Mouse (Mus musculus) cortical plate, adult 2 months (tissue): Measurements from ENCODE around the gene Nlgn2.
A peak's percentile ranks its signal among the peaks of the same experiment; 100 is the strongest.

Experiments used
- CTCF ChIP-seq: fragments of 200-500 bp; IDR thresholded peaks from 2 replicates; pipeline ENCODE4 v1.5.1; 2011; ENCODE audit warnings: mild to moderate bottlenecking, control low read depth, low read length; ENCODE audit not compliant: insufficient read depth; ENCODE audit errors: extremely low read depth
- POLR2A ChIP-seq: fragments of 200-500 bp; IDR thresholded peaks from 2 replicates; pipeline ENCODE4 v1.6.1; 2011; ENCODE audit warnings: mild to moderate bottlenecking, low read length, control low read depth; ENCODE audit not compliant: insufficient read depth; ENCODE audit errors: extremely low read depth

- peak; percentile 59; the same call in 1 of the 2 replicates for TF ChIP-seq POLR2A
- no peak for TF ChIP-seq CTCF
Measured at GRCm38 (mm10) chr11:69846198-69846680, 8.7 kb upstream of the Nlgn2 start, which contains the start of gene Plscr3.
